Mouse (Mus musculus) forebrain, embryonic 12.5 days (tissue): ENCODE measurements around the gene Rbbp5. TPM values are rescaled to one million over a fixed set of nuclear protein-coding genes. Genes with fewer than 3 reads are reported as not detected.

Experiments
- ATAC-seq: fragments of 200-750 bp; cut with Nextera tagmentation; 2 replicates; pipeline ENCODE4 v1.8.0; 2017; ENCODE audit warnings: moderate TSS enrichment; ENCODE audit not compliant: low FRiP score
- H3K27ac ChIP-seq: fragments of 300-500 bp; sonication (generic); 2 replicates; pipeline ENCODE4 v1.5.1; 2016; ENCODE audit warnings: mild to moderate bottlenecking
- H3K27me3 ChIP-seq: fragments of 300-500 bp; sonication (generic); 2 replicates; pipeline ENCODE4 v1.6.1; 2016; ENCODE audit warnings: mild to moderate bottlenecking
- H3K36me3 ChIP-seq: fragments of 300-500 bp; sonication (generic); replicated peaks from 2 replicates; pipeline ENCODE4 v1.6.1; 2016; ENCODE audit warnings: mild to moderate bottlenecking
- H3K4me1 ChIP-seq: fragments of 300-500 bp; sonication (generic); 2 replicates; pipeline ENCODE4 v1.6.1; 2016
- H3K4me2 ChIP-seq: fragments of 300-500 bp; sonication (generic); 2 replicates; pipeline ENCODE4 v1.6.1; 2016; ENCODE audit warnings: mild to moderate bottlenecking, moderate library complexity
- H3K4me3 ChIP-seq: fragments of 300-500 bp; sonication (generic); replicated peaks from 2 replicates; pipeline ENCODE4 v1.5.1; 2016; ENCODE audit warnings: mild to moderate bottlenecking
- H3K9ac ChIP-seq: fragments of 300-500 bp; sonication (generic); 2 replicates; pipeline ENCODE4 v1.6.1; 2016; ENCODE audit warnings: mild to moderate bottlenecking
- H3K9me3 ChIP-seq: fragments of 300-500 bp; sonication (generic); 2 replicates; pipeline ENCODE4 v1.6.1; 2016
- WGBS: fragments of 180-500 bp; shearing (Covaris S2); methylation state at CpG from one replicate; pipeline ENCODE4 v1.1.7; 2016; 5-methylcytosine and 5-hydroxymethylcytosine counted together
- polyA plus RNA-seq: library from polyadenylated mRNA; unstranded; fragments of >200 nt; fragmentation: Nextera tagmentation; extraction: Ambion mirVana; gene quantifications from 2 replicates; pipeline ENCODE4 v1.2.1, GENCODE M21; 2016

Rbbp5 gene
- polyA plus RNA-seq, 1 experiment from 2014 or later = 63.3 TPM

GRCm38 (mm10) chr1:132506058-132506457 is 28.9 kb downstream of the Rbbp5 start, which contains the start of gene Tmem81:
Gene Tmem81, plus strand, starts transcription at chr1:132506230.
- Histone ChIP-seq H3K9me3 (no peaks in the 10 kb centered on the region), H3K9ac (no peak within 1 kb of the TSS), H3K4me1 (peaks cover 4% of the 10 kb centered on the region; the same call in 1 of the 2 replicates), H3K36me3 (peaks cover 65% of the 10 kb centered on the region), H3K27ac (no peak within 1 kb of the TSS), H3K4me3 (no peak within 1 kb of the TSS), H3K27me3 (no peaks in the 10 kb centered on the region), H3K4me2 (no peak within 1 kb of the TSS)
- WGBS = 87% methylated on average over 7 of the region's 7 CpGs
- ATAC-seq = no peak

- Histone ChIP-seq H3K9ac (no peak overlapping the region), H3K4me1 (peaks cover 8% of the 10 kb centered on the region; the same call in 1 of the 2 replicates), H3K9me3 (no peaks in the 10 kb centered on the region), H3K27ac (no peak overlapping the region), H3K4me2 (no peak overlapping the region), H3K36me3 (peaks cover 59% of the 10 kb centered on the region), H3K27me3 (no peaks in the 10 kb centered on the region), H3K4me3 (no peak overlapping the region)
- ATAC-seq = no peak
- 91% methylated on average over 7 of the region's 7 CpGs for WGBS
These were observed 29.5 kb downstream of the Rbbp5 start for GRCm38 (mm10) chr1:132506656-132507055.

- H3K4me1 ChIP-seq = peaks cover 12% of the 10 kb centered on the region; the same call in 1 of the 2 replicates
- no peaks in the 10 kb centered on the region for H3K9me3 ChIP-seq
- no peak overlapping the region for H3K9ac ChIP-seq
- H3K36me3 ChIP-seq = peaks cover 32% of the 10 kb centered on the region
- no peak overlapping the region for H3K27ac ChIP-seq
- H3K4me2 ChIP-seq = no peak overlapping the region
- WGBS = 91% methylated on average over 5 of the region's 5 CpGs
- no peaks in the 10 kb centered on the region for H3K27me3 ChIP-seq
- no peak for ATAC-seq
- H3K4me3 ChIP-seq = no peak overlapping the region
These were observed 32.6 kb downstream of the Rbbp5 start for GRCm38 (mm10) chr1:132509771-132510170.

GRCm38 (mm10) chr1:132511521-132511920 is 34.4 kb downstream of the Rbbp5 start:
- peak overlapping the region; percentile 37; the same call in 1 of the 2 replicates for H3K27ac ChIP-seq
- peak; percentile 43 for ATAC-seq

GRCm38 (mm10) chr1:132512106-132512505 is 34.9 kb downstream of the Rbbp5 start:
- H3K4me2 ChIP-seq = no peak overlapping the region
- peaks cover 12% of the 10 kb centered on the region; the same call in 1 of the 2 replicates for H3K4me1 ChIP-seq
- WGBS = 87% methylated on average over 8 of the region's 8 CpGs
- no peak overlapping the region for H3K4me3 ChIP-seq
- H3K9me3 ChIP-seq = no peaks in the 10 kb centered on the region
- H3K27ac ChIP-seq = no peak overlapping the region
- ATAC-seq = no peak
- H3K9ac ChIP-seq = no peak overlapping the region
- peaks cover 17% of the 10 kb centered on the region for H3K36me3 ChIP-seq
- no peaks in the 10 kb centered on the region for H3K27me3 ChIP-seq

More at GRCm38 (mm10) chr1:132511521-132511920, 34.4 kb downstream of the Rbbp5 start:
- H3K9me3 ChIP-seq = no peaks in the 10 kb centered on the region
- H3K27me3 ChIP-seq = no peaks in the 10 kb centered on the region
- H3K4me2 ChIP-seq = no peak overlapping the region
- H3K36me3 ChIP-seq = peaks cover 23% of the 10 kb centered on the region
- no peak overlapping the region for H3K9ac ChIP-seq
- peaks cover 12% of the 10 kb centered on the region; the same call in 1 of the 2 replicates for H3K4me1 ChIP-seq
- no peak overlapping the region for H3K4me3 ChIP-seq
- 67% methylated on average over 8 of the region's 8 CpGs for WGBS

DNA sequence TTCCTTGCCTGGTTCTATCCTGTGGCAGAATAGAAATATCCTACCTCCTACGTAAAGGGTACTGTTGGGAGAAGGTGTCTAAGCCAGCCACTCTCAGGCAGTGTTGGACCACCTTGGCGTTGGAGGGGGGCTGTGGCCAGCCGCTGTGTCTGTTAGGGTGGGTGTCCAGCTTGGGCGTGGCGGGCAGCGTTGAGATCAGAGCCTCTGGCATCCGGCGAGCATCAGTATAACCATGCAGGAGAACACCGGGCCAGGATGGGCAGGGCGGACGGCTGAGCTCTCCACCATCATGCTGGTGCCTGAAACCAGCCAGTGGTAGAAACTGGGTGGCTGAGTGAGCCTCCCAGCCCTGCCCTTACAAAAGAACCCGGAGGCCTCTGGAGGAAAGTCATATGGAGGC is 38.2 kb downstream of the Rbbp5 start:
- Histone ChIP-seq H3K4me3 (no peak overlapping the region), H3K36me3 (peaks cover 13% of the 10 kb centered on the region), H3K9me3 (no peaks in the 10 kb centered on the region), H3K27me3 (0 out of 2 replicates have a peak, but pooled peaks cover 8% of the 10 kb centered on the region), H3K4me2 (no peak overlapping the region), H3K4me1 (peaks cover 11% of the 10 kb centered on the region; the same call in 1 of the 2 replicates), H3K27ac (no peak overlapping the region), H3K9ac (no peak overlapping the region)
- WGBS = 95% methylated on average over 12 of the region's 12 CpGs
- no peak for ATAC-seq

- no peak overlapping the region for H3K4me2 ChIP-seq
- WGBS = 92% methylated on average over 11 of the region's 11 CpGs
- no peak overlapping the region for H3K4me3 ChIP-seq
- no peak overlapping the region for H3K9ac ChIP-seq
- no peaks in the 10 kb centered on the region for H3K9me3 ChIP-seq
- peaks cover 13% of the 10 kb centered on the region for H3K36me3 ChIP-seq
- H3K4me1 ChIP-seq = peaks cover 15% of the 10 kb centered on the region; the same call in 1 of the 2 replicates
- ATAC-seq = no peak
- no peak overlapping the region for H3K27ac ChIP-seq
- H3K27me3 ChIP-seq = 0 out of 2 replicates have a peak, but pooled peaks cover 8% of the 10 kb centered on the region
These were observed 39.6 kb downstream of the Rbbp5 start for GRCm38 (mm10) chr1:132516776-132517175.

- 88% methylated on average over 18 of the region's 18 CpGs for WGBS
- no peak for ATAC-seq
- Histone ChIP-seq H3K4me3 (no peak overlapping the region), H3K27me3 (0 out of 2 replicates have a peak, but pooled peaks cover 8% of the 10 kb centered on the region), H3K27ac (no peak overlapping the region), H3K9ac (no peak overlapping the region), H3K4me2 (no peak overlapping the region), H3K9me3 (no peaks in the 10 kb centered on the region), H3K4me1 (peaks cover 14% of the 10 kb centered on the region; the same call in 1 of the 2 replicates), H3K36me3 (peaks cover 13% of the 10 kb centered on the region)
These were observed 41.5 kb downstream of the Rbbp5 start for GRCm38 (mm10) chr1:132518621-132519020.

GRCm38 (mm10) chr1:132519734-132520133 is 42.6 kb downstream of the Rbbp5 start:
- no peak overlapping the region for H3K4me2 ChIP-seq
- peaks cover 13% of the 10 kb centered on the region for H3K36me3 ChIP-seq
- no peak overlapping the region for H3K4me3 ChIP-seq
- H3K9me3 ChIP-seq = no peaks in the 10 kb centered on the region
- peaks cover 14% of the 10 kb centered on the region; the same call in 1 of the 2 replicates for H3K4me1 ChIP-seq
- 91% methylated on average over 11 of the region's 11 CpGs for WGBS
- H3K27me3 ChIP-seq = 0 out of 2 replicates have a peak, but pooled peaks cover 8% of the 10 kb centered on the region
- H3K27ac ChIP-seq = no peak overlapping the region
- H3K9ac ChIP-seq = no peak overlapping the region
- ATAC-seq = no peak

- no peaks in the 10 kb centered on the region for H3K9me3 ChIP-seq
- no peak overlapping the region for H3K9ac ChIP-seq
- peaks cover 11% of the 10 kb centered on the region for H3K36me3 ChIP-seq
- H3K4me2 ChIP-seq = no peak overlapping the region
- 6% methylated on average over 3 of the region's 6 CpGs for WGBS
- no peak overlapping the region for H3K4me3 ChIP-seq
- peaks cover 13% of the 10 kb centered on the region for H3K27me3 ChIP-seq
- ATAC-seq = peak; percentile 15; the same call in 1 of the 2 replicates
- peaks cover 18% of the 10 kb centered on the region for H3K4me1 ChIP-seq
- H3K27ac ChIP-seq = no peak overlapping the region
These were observed 43.6 kb downstream of the Rbbp5 start for GRCm38 (mm10) chr1:132520764-132521163.

DNA sequence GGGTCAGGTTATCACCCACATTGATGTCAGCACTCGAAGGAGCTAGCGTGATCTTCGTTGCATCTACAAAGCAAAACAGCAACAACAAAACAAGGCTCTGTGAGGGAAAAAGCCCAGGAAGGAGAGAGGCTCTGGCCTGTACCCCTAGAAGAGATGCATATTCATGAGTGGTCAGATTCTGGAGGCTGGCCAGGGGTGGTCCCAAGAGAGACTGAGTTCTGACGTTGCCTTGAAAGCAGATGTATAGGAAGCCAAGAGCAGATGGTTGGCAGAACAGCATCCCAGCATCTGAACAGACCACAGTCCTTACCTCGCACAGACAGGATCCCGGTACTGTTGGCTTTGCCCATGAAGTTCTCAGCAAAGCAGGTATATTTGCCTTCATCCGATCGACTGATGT is 45.9 kb downstream of the Rbbp5 start:
- Histone ChIP-seq H3K4me2 (no peak overlapping the region), H3K4me1 (peaks cover 31% of the 10 kb centered on the region), H3K4me3 (no peak overlapping the region), H3K27me3 (peaks cover 13% of the 10 kb centered on the region), H3K36me3 (peaks cover 7% of the 10 kb centered on the region; the same call in 1 of the 2 replicates), H3K27ac (no peak overlapping the region), H3K9me3 (no peaks in the 10 kb centered on the region), H3K9ac (no peak overlapping the region)
- no peak for ATAC-seq
- 85% methylated on average over 8 of the region's 8 CpGs for WGBS

- Histone ChIP-seq H3K27ac (no peak overlapping the region), H3K4me1 (peaks cover 31% of the 10 kb centered on the region), H3K36me3 (no peaks in the 10 kb centered on the region), H3K4me2 (no peak overlapping the region), H3K9me3 (no peaks in the 10 kb centered on the region), H3K27me3 (peaks cover 6% of the 10 kb centered on the region), H3K9ac (no peak overlapping the region), H3K4me3 (no peak overlapping the region)
- WGBS = 35% methylated on average over 4 of the region's 4 CpGs
- no peak for ATAC-seq
These were observed 46.8 kb downstream of the Rbbp5 start for GRCm38 (mm10) chr1:132523920-132524319.

- 8% methylated on average over 10 of the region's 10 CpGs for WGBS
- no peaks in the 10 kb centered on the region for H3K36me3 ChIP-seq
These were observed 48.7 kb downstream of the Rbbp5 start for GRCm38 (mm10) chr1:132525832-132526231.

More at GRCm38 (mm10) chr1:132525832-132526231, 48.7 kb downstream of the Rbbp5 start:
- ATAC-seq = peak; percentile 37
- Histone ChIP-seq H3K4me2 (no peak overlapping the region), H3K9me3 (no peaks in the 10 kb centered on the region), H3K27me3 (peaks cover 6% of the 10 kb centered on the region), H3K4me1 (peaks cover 33% of the 10 kb centered on the region), H3K9ac (peak overlapping the region; percentile 13), H3K27ac (peak overlapping the region; percentile 47), H3K4me3 (no peak overlapping the region)
